Mouse (Mus musculus) heart, embryonic 11.5 days (tissue): ENCODE data around the gene Pmvk. TPM values are rescaled to one million over a fixed set of nuclear protein-coding genes. Genes with fewer than 3 reads are reported as not detected.

Experiments used
- ATAC-seq: fragments of 200-750 bp; cut with Nextera tagmentation; replicated peaks from 2 replicates; pipeline ENCODE4 v1.8.0; 2017; ENCODE audit warnings: moderate library complexity; ENCODE audit not compliant: insufficient number of reproducible peaks, low FRiP score, low TSS enrichment
- H3K27ac ChIP-seq: fragments of 300-500 bp; sonication (generic); 2 replicates; pipeline ENCODE4 v1.5.1; 2014; ENCODE audit warnings: mild to moderate bottlenecking, low read depth, low read length
- H3K27me3 ChIP-seq: fragments of 300-500 bp; sonication (generic); 2 replicates; pipeline ENCODE4 v1.6.1; 2014; ENCODE audit warnings: mild to moderate bottlenecking, low read length, mixed read lengths; ENCODE audit not compliant: control insufficient read depth, insufficient read depth
- H3K36me3 ChIP-seq: fragments of 300-500 bp; sonication (generic); 2 replicates; pipeline ENCODE4 v1.6.1; 2014; ENCODE audit warnings: mild to moderate bottlenecking, low read length, moderate library complexity, mixed read lengths; ENCODE audit not compliant: control insufficient read depth, insufficient read depth
- H3K4me1 ChIP-seq: fragments of 300-500 bp; sonication (generic); 2 replicates; pipeline ENCODE4 v1.6.1; 2014; ENCODE audit warnings: low read length; ENCODE audit not compliant: control insufficient read depth, insufficient read depth
- H3K4me2 ChIP-seq: fragments of 300-500 bp; sonication (generic); 2 replicates; pipeline ENCODE4 v1.6.1; 2014; ENCODE audit warnings: mild to moderate bottlenecking, moderate library complexity
- H3K4me3 ChIP-seq: fragments of 300-500 bp; sonication (generic); 2 replicates; pipeline ENCODE4 v1.5.1; 2014; ENCODE audit warnings: low read depth, low read length
- H3K9ac ChIP-seq: fragments of 300-500 bp; sonication (generic); 2 replicates; pipeline ENCODE4 v1.6.1; 2014; ENCODE audit warnings: mild to moderate bottlenecking, low read depth, low read length, moderate library complexity
- H3K9me3 ChIP-seq: fragments of 300-500 bp; sonication (generic); replicated peaks from 2 replicates; pipeline ENCODE4 v1.6.1; 2016; ENCODE audit warnings: low read length; ENCODE audit not compliant: control insufficient read depth
- WGBS: fragments of 180-500 bp; shearing (Covaris S2); extraction: QIAGEN DNeasy Blood & Tissue Kit; methylation state at CpG from one replicate; pipeline ENCODE4 v1.1.7; 2014; ENCODE audit not compliant: insufficient replicate concordance; 5-methylcytosine and 5-hydroxymethylcytosine counted together
- polyA plus RNA-seq: library from polyadenylated mRNA; unstranded; fragments of >200 nt; fragmentation: Nextera tagmentation; extraction: Ambion mirVana; gene quantifications from 2 replicates; pipeline ENCODE4 v1.2.1, GENCODE M21; 2014

The Pmvk gene
- polyA plus RNA-seq, 1 experiment from 2014 or later: 50.4 TPM

DNA sequence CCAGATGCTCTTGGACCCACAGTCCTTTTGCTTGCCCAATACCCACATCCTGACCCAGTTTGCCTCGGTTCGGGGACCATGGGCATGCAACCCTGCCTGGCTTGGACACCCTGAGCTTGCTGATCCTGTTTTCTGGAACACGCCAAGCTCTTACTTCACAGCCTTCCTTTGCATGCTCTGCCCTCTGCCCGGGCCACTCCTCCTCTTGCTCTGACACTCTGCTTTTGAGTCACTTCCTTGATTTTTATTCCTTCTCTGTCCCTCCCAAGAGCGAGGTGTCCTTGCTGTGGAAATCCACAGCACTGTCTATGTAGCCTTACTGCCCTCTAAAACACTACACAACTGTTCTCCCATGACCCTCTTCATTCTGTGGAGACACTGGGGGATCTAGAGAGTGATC lies 27.9 kb downstream of the Pmvk start:
- ATAC-seq: no peak
- 90% methylated on average over 5 of the region's 5 CpGs for WGBS

GRCm38 (mm10) chr3:89484766-89485524 lies 30.6 kb downstream of the Pmvk start:
- no peak overlapping the region for H3K4me3 ChIP-seq
- no peak overlapping the region for H3K27ac ChIP-seq
- 16% methylated on average over 24 of the region's 24 CpGs for WGBS

More for the DNA sequence above, 27.9 kb downstream of the Pmvk start:
- Histone ChIP-seq H3K4me2 (no peak overlapping the region), H3K4me3 (no peak overlapping the region), H3K36me3 (no peaks in the 10 kb centered on the region), H3K27me3 (0 out of 2 replicates have a peak, but pooled peaks cover 2% of the 10 kb centered on the region), H3K27ac (no peak overlapping the region), H3K4me1 (no peaks in the 10 kb centered on the region), H3K9me3 (no peaks in the 10 kb centered on the region), H3K9ac (no peak overlapping the region)

DNA sequence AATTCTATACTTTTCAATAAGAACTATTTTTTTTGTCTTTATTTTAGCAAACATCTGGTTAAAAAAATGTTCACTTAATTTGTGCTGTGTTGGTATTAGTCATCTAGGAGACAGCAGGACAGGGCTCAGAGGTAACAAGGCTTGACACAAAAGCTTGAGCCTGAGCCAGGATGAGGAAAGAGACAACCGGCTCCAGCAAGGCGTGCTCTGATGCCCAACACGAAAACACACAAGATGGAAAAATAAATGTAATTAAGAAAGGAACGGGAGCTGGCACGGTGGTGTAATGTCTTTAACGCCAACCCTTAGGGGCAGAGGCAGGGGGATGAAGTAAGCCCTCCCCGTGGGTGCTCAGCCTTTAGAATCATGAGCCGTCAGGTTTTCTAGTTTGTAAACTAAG lies 31.8 kb downstream of the Pmvk start:
- no peaks in the 10 kb centered on the region for H3K9me3 ChIP-seq
- H3K27ac ChIP-seq: no peak overlapping the region

More at GRCm38 (mm10) chr3:89484766-89485524, 30.6 kb downstream of the Pmvk start:
- Histone ChIP-seq H3K27me3 (no peaks in the 10 kb centered on the region), H3K36me3 (no peaks in the 10 kb centered on the region), H3K4me1 (no peaks in the 10 kb centered on the region), H3K4me2 (peak overlapping the region; percentile 50), H3K9ac (no peak overlapping the region), H3K9me3 (no peaks in the 10 kb centered on the region)
- peak; percentile 75; the same call in 1 of the 2 replicates for ATAC-seq

GRCm38 (mm10) chr3:89486916-89487702 lies 32.8 kb downstream of the Pmvk start:
- ATAC-seq: no peak
- 0 out of 2 replicates have a peak, but pooled peaks cover 2% of the 10 kb centered on the region for H3K4me1 ChIP-seq
- no peaks in the 10 kb centered on the region for H3K27me3 ChIP-seq
- 53% methylated on average over 20 of the region's 20 CpGs for WGBS
- H3K36me3 ChIP-seq: no peaks in the 10 kb centered on the region
- no peak overlapping the region for H3K4me2 ChIP-seq
- H3K9me3 ChIP-seq: no peaks in the 10 kb centered on the region
- H3K9ac ChIP-seq: no peak overlapping the region
- no peak overlapping the region for H3K27ac ChIP-seq
- no peak overlapping the region for H3K4me3 ChIP-seq

More for the DNA sequence above, 31.8 kb downstream of the Pmvk start:
- no peaks in the 10 kb centered on the region for H3K36me3 ChIP-seq
- no peak overlapping the region for H3K9ac ChIP-seq
- ATAC-seq: no peak
- H3K4me3 ChIP-seq: no peak overlapping the region
- H3K4me2 ChIP-seq: no peak overlapping the region
- 83% methylated on average over 8 of the region's 8 CpGs for WGBS
- H3K27me3 ChIP-seq: no peaks in the 10 kb centered on the region
- H3K4me1 ChIP-seq: 0 out of 2 replicates have a peak, but pooled peaks cover 2% of the 10 kb centered on the region

GRCm38 (mm10) chr3:89490790-89491189 lies 36.4 kb downstream of the Pmvk start:
- WGBS: 82% methylated on average over 3 of the region's 3 CpGs
- Histone ChIP-seq H3K9ac (no peak overlapping the region), H3K27me3 (no peaks in the 10 kb centered on the region), H3K4me1 (0 out of 2 replicates have a peak, but pooled peaks cover 2% of the 10 kb centered on the region), H3K9me3 (no peaks in the 10 kb centered on the region), H3K4me2 (no peak overlapping the region), H3K4me3 (no peak overlapping the region), H3K36me3 (no peaks in the 10 kb centered on the region), H3K27ac (no peak overlapping the region)
- no peak for ATAC-seq

DNA sequence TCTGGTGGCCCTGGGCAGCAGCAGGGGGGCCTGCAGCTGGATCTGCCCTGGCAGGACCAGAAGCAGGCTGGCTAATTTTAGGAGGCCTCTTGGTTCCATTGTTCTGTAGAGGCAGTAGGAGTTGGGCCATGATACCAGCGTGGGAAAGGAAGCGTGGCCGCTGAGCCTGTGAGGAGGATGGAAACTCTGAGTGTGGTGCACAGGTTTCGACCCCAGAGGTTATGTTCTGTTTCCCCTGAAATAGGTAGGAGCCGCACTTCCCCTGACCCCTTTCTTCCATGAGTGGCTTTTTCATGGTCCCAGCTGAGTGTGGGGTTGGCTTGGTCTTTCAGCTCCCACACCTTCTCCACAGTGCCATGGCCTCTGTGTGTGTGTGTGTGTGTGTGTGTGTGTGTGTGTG lies 37.2 kb downstream of the Pmvk start:
- Histone ChIP-seq H3K4me3 (no peak overlapping the region), H3K4me2 (no peak overlapping the region), H3K27me3 (no peaks in the 10 kb centered on the region), H3K9me3 (no peaks in the 10 kb centered on the region), H3K36me3 (no peaks in the 10 kb centered on the region), H3K9ac (no peak overlapping the region), H3K4me1 (0 out of 2 replicates have a peak, but pooled peaks cover 2% of the 10 kb centered on the region), H3K27ac (no peak overlapping the region)
- no peak for ATAC-seq
- 60% methylated on average over 5 of the region's 5 CpGs for WGBS

DNA sequence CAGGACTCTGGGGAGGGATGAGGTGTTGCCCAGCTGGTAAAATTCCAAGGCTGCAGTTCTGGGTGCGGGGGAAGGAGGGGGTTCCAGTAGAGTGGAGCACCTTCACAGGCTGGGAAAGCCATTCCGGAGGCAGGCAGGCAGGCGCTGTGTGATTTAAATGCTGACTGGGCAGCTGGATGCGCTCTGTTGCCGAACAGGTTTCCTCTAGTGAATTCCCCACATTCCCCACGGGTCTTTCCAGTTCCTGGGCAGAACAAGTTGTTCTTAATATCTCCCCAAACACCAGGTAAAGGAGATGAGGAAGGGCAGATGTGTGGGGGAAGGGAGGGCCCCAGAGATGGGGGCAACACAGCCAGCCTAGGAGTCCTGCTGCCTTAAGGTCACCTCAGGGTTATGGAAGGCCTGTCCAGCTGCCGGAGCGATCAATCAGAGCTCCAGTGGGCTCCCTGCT lies 38.4 kb downstream of the Pmvk start:
- no peak overlapping the region for H3K9ac ChIP-seq
- H3K27me3 ChIP-seq: no peaks in the 10 kb centered on the region
- no peak overlapping the region for H3K27ac ChIP-seq
- H3K9me3 ChIP-seq: no peaks in the 10 kb centered on the region
- H3K4me3 ChIP-seq: no peak overlapping the region
- no peak for ATAC-seq
- WGBS: 38% methylated on average over 8 of the region's 8 CpGs
- H3K36me3 ChIP-seq: no peaks in the 10 kb centered on the region
- H3K4me2 ChIP-seq: no peak overlapping the region
- H3K4me1 ChIP-seq: 0 out of 2 replicates have a peak, but pooled peaks cover 2% of the 10 kb centered on the region

DNA sequence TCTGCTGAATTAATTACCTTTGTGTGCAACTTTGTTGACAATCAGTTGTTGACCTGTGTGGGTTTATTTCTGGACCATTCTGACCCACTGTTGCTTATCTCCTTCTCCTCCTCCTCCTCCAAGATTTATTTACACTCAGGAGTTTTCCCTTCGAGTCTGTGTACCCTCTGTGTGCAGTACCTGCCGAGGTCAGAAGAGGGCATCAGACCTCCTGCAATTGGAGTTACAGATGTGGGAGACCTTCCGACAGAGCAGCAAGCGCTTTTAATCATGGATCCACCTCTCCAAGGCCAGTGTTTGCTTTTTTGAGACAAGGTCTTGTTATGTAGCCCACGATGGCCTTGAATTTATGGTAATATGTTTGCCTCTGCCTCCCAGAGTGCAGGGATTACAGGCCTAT lies 40.3 kb downstream of the Pmvk start:
- Histone ChIP-seq H3K9me3 (no peaks in the 10 kb centered on the region), H3K27me3 (no peaks in the 10 kb centered on the region), H3K4me2 (no peak overlapping the region), H3K9ac (no peak overlapping the region), H3K36me3 (no peaks in the 10 kb centered on the region), H3K27ac (no peak overlapping the region), H3K4me3 (no peak overlapping the region), H3K4me1 (0 out of 2 replicates have a peak, but pooled peaks cover 2% of the 10 kb centered on the region)
- WGBS: 83% methylated on average over 5 of the region's 5 CpGs
- ATAC-seq: no peak
